Mouse (Mus musculus): ENCODE results near the gene Caskin1. TPM values are rescaled to one million over a fixed set of nuclear protein-coding genes. Genes with fewer than 3 reads are reported as not detected.

Caskin1 gene
- polyA plus RNA-seq, 1 experiment from 2014 or later, result 45.7 TPM

- peak overlapping the region; percentile 65 for H3K4me2 ChIP-seq (replicated peaks)
- ATAC-seq (ENCODE audit: low FRiP score) (0 out of 2 replicates have a peak, but pooled peaks have one; percentile 12), DNase-seq (ENCODE audit: low spot score) (no peak)
- no peak overlapping the region for H3K27ac ChIP-seq
- H3K4me3 ChIP-seq (replicated peaks; ENCODE audit: low read length), result peak overlapping the region; percentile 76
- WGBS, result 54% methylated on average over 11 of the region's 11 CpGs
- H3K36me3 ChIP-seq (replicated peaks; ENCODE audit: control insufficient read depth, insufficient read depth), result peaks cover 42% of the 10 kb centered on the region
- H3K27me3 ChIP-seq (ENCODE audit: control insufficient read depth, insufficient read depth, low read length), result no peaks in the 10 kb centered on the region
- peak overlapping the region; percentile 80 for H3K9ac ChIP-seq
- H3K4me1 ChIP-seq (replicated peaks; ENCODE audit: control insufficient read depth, insufficient read depth, low read length), result no peaks in the 10 kb centered on the region; the same call in 1 of the 2 replicates
- no peaks in the 10 kb centered on the region for H3K9me3 ChIP-seq (ENCODE audit: control insufficient read depth, low read length)
Measured at GRCm38 (mm10) chr17:24477985-24478600, 10.3 kb upstream of the Caskin1 start.

- peak within 1 kb of the TSS; percentile 76 for H3K4me3 ChIP-seq (replicated peaks; ENCODE audit: low read length)
- WGBS, result under 1% methylated on average over 48 of the region's 48 CpGs
- peak within 1 kb of the TSS; percentile 80 for H3K9ac ChIP-seq
- H3K4me2 ChIP-seq (replicated peaks), result peak within 1 kb of the TSS; percentile 65
- no peaks in the 10 kb centered on the region; the same call in 1 of the 2 replicates for H3K4me1 ChIP-seq (replicated peaks; ENCODE audit: control insufficient read depth, insufficient read depth, low read length)
- no peaks in the 10 kb centered on the region for H3K9me3 ChIP-seq (ENCODE audit: control insufficient read depth, low read length)
- peak; percentile 95 for DNase-seq (ENCODE audit: low spot score)
- peaks cover 34% of the 10 kb centered on the region for H3K36me3 ChIP-seq (replicated peaks; ENCODE audit: control insufficient read depth, insufficient read depth)
- no peaks in the 10 kb centered on the region for H3K27me3 ChIP-seq (ENCODE audit: control insufficient read depth, insufficient read depth, low read length)
- H3K27ac ChIP-seq, result peak within 1 kb of the TSS; percentile 94
- ATAC-seq (ENCODE audit: low FRiP score), result peak; percentile 92
Measured at GRCm38 (mm10) chr17:24478663-24479380, 9.6 kb upstream of the Caskin1 start, which contains the start of gene Mlst8. Gene Mlst8, minus strand, starts transcription at chr17:24479078.

GRCm38 (mm10) chr17:24479431-24479830, 9.0 kb upstream of the Caskin1 start:
- WGBS, result 29% methylated on average over 1 of the region's 1 CpGs
- ATAC-seq (ENCODE audit: low FRiP score), result no peak

GRCm38 (mm10) chr17:24480201-24480826, 8.1 kb upstream of the Caskin1 start:
- Histone ChIP-seq H3K4me3 (replicated peaks; ENCODE audit: low read length) (no peak overlapping the region), H3K27me3 (ENCODE audit: control insufficient read depth, insufficient read depth, low read length) (no peaks in the 10 kb centered on the region), H3K9ac (no peak overlapping the region), H3K4me1 (replicated peaks; ENCODE audit: control insufficient read depth, insufficient read depth, low read length) (peaks cover 2% of the 10 kb centered on the region; the same call in 1 of the 2 replicates), H3K4me2 (replicated peaks) (no peak overlapping the region), H3K9me3 (ENCODE audit: control insufficient read depth, low read length) (no peaks in the 10 kb centered on the region), H3K27ac (no peak overlapping the region), H3K36me3 (replicated peaks; ENCODE audit: control insufficient read depth, insufficient read depth) (peaks cover 20% of the 10 kb centered on the region)
- no peak for ATAC-seq (ENCODE audit: low FRiP score)
- no peak for DNase-seq (ENCODE audit: low spot score)
- 57% methylated on average over 3 of the region's 3 CpGs for WGBS

More at GRCm38 (mm10) chr17:24479431-24479830, 9.0 kb upstream of the Caskin1 start:
- Histone ChIP-seq H3K4me1 (replicated peaks; ENCODE audit: control insufficient read depth, insufficient read depth, low read length) (no peaks in the 10 kb centered on the region; the same call in 1 of the 2 replicates), H3K27me3 (ENCODE audit: control insufficient read depth, insufficient read depth, low read length) (no peaks in the 10 kb centered on the region), H3K4me3 (replicated peaks; ENCODE audit: low read length) (peak overlapping the region; percentile 76), H3K27ac (peak overlapping the region; percentile 94), H3K9ac (peak overlapping the region; percentile 80; the same call in 1 of the 2 replicates), H3K36me3 (replicated peaks; ENCODE audit: control insufficient read depth, insufficient read depth) (peaks cover 28% of the 10 kb centered on the region), H3K4me2 (replicated peaks) (peak overlapping the region; percentile 65), H3K9me3 (ENCODE audit: control insufficient read depth, low read length) (no peaks in the 10 kb centered on the region)
- DNase-seq (ENCODE audit: low spot score), result no peak

GRCm38 (mm10) chr17:24481027-24481815, 7.2 kb upstream of the Caskin1 start:
- no peak overlapping the region for H3K27ac ChIP-seq
- ATAC-seq (ENCODE audit: low FRiP score) (no peak), DNase-seq (ENCODE audit: low spot score) (no peak)
- H3K4me2 ChIP-seq (replicated peaks), result no peak overlapping the region
- no peaks in the 10 kb centered on the region for H3K27me3 ChIP-seq (ENCODE audit: control insufficient read depth, insufficient read depth, low read length)
- H3K4me1 ChIP-seq (replicated peaks; ENCODE audit: control insufficient read depth, insufficient read depth, low read length), result peaks cover 7% of the 10 kb centered on the region; the same call in 1 of the 2 replicates
- H3K9ac ChIP-seq, result no peak overlapping the region
- 95% methylated on average over 20 of the region's 20 CpGs for WGBS
- peaks cover 10% of the 10 kb centered on the region; the same call in 1 of the 2 replicates for H3K36me3 ChIP-seq (replicated peaks; ENCODE audit: control insufficient read depth, insufficient read depth)
- no peaks in the 10 kb centered on the region for H3K9me3 ChIP-seq (ENCODE audit: control insufficient read depth, low read length)
- no peak overlapping the region for H3K4me3 ChIP-seq (replicated peaks; ENCODE audit: low read length)

GRCm38 (mm10) chr17:24483495-24483894, 4.9 kb upstream of the Caskin1 start:
- H3K4me2 ChIP-seq (replicated peaks), result no peak overlapping the region
- ATAC-seq (ENCODE audit: low FRiP score) (no peak), DNase-seq (ENCODE audit: low spot score) (no peak)
- H3K36me3 ChIP-seq (replicated peaks; ENCODE audit: control insufficient read depth, insufficient read depth), result no peaks in the 10 kb centered on the region
- no peak overlapping the region for H3K9ac ChIP-seq
- peaks cover 17% of the 10 kb centered on the region for H3K4me1 ChIP-seq (replicated peaks; ENCODE audit: control insufficient read depth, insufficient read depth, low read length)
- no peak overlapping the region for H3K27ac ChIP-seq
- H3K9me3 ChIP-seq (ENCODE audit: control insufficient read depth, low read length), result no peaks in the 10 kb centered on the region
- H3K4me3 ChIP-seq (replicated peaks; ENCODE audit: low read length), result no peak overlapping the region
- WGBS, result 66% methylated on average over 3 of the region's 3 CpGs
- H3K27me3 ChIP-seq (ENCODE audit: control insufficient read depth, insufficient read depth, low read length), result no peaks in the 10 kb centered on the region

GRCm38 (mm10) chr17:24485090-24485860, 3.1 kb upstream of the Caskin1 start:
- Histone ChIP-seq H3K4me3 (replicated peaks; ENCODE audit: low read length) (no peak overlapping the region), H3K4me1 (replicated peaks; ENCODE audit: control insufficient read depth, insufficient read depth, low read length) (peaks cover 27% of the 10 kb centered on the region), H3K9ac (peak overlapping the region; percentile 41), H3K9me3 (ENCODE audit: control insufficient read depth, low read length) (no peaks in the 10 kb centered on the region), H3K36me3 (replicated peaks; ENCODE audit: control insufficient read depth, insufficient read depth) (no peaks in the 10 kb centered on the region), H3K27me3 (ENCODE audit: control insufficient read depth, insufficient read depth, low read length) (no peaks in the 10 kb centered on the region), H3K27ac (peak overlapping the region; percentile 75), H3K4me2 (replicated peaks) (0 out of 2 replicates have a peak overlapping the region, but pooled peaks have one; percentile 8)
- ATAC-seq (ENCODE audit: low FRiP score) (no peak), DNase-seq (ENCODE audit: low spot score) (peak; percentile 50)
- 47% methylated on average over 11 of the region's 11 CpGs for WGBS

- Histone ChIP-seq H3K4me1 (replicated peaks; ENCODE audit: control insufficient read depth, insufficient read depth, low read length) (peaks cover 28% of the 10 kb centered on the region), H3K9ac (peak overlapping the region; percentile 92), H3K27me3 (ENCODE audit: control insufficient read depth, insufficient read depth, low read length) (no peaks in the 10 kb centered on the region), H3K4me2 (replicated peaks) (peak overlapping the region; percentile 90), H3K9me3 (ENCODE audit: control insufficient read depth, low read length) (no peaks in the 10 kb centered on the region), H3K4me3 (replicated peaks; ENCODE audit: low read length) (peak overlapping the region; percentile 81), H3K27ac (peak overlapping the region; percentile 97), H3K36me3 (replicated peaks; ENCODE audit: control insufficient read depth, insufficient read depth) (no peaks in the 10 kb centered on the region)
- ATAC-seq (ENCODE audit: low FRiP score) (peak; percentile 75), DNase-seq (ENCODE audit: low spot score) (peak; percentile 58)
- under 1% methylated on average over 55 of the region's 81 CpGs for WGBS
Measured at GRCm38 (mm10) chr17:24488662-24489264, 362 bp downstream of the Caskin1 start.
